Mouse (Mus musculus) limb, embryonic 15.5 days (tissue): ENCODE data around the gene Trappc12. TPM values are rescaled to one million over a fixed set of nuclear protein-coding genes. Genes with fewer than 3 reads are reported as not detected.
"Not testable (repeated sequence)": the region's sequence is repeated elsewhere in the genome, so short reads cannot be mapped to it uniquely, and the experiment has no call there.

Experiments used
- ATAC-seq: fragments of 200-750 bp; cut with Nextera tagmentation; 2 replicates; pipeline ENCODE4 v1.8.0; 2017; ENCODE audit warnings: low read depth, moderate TSS enrichment; ENCODE audit not compliant: insufficient number of reproducible peaks, low FRiP score, low TSS enrichment
- H3K27ac ChIP-seq: fragments of 300-500 bp; sonication (generic); 2 replicates; pipeline ENCODE4 v1.5.1; 2015; ENCODE audit warnings: moderate library complexity, mild to moderate bottlenecking, inconsistent platforms
- H3K27me3 ChIP-seq: fragments of 300-500 bp; sonication (generic); 2 replicates; pipeline ENCODE4 v1.6.1; 2015; ENCODE audit warnings: inconsistent platforms
- H3K36me3 ChIP-seq: fragments of 300-500 bp; sonication (generic); 2 replicates; pipeline ENCODE4 v1.6.1; 2015; ENCODE audit warnings: inconsistent platforms
- H3K4me1 ChIP-seq: fragments of 300-500 bp; sonication (generic); 2 replicates; pipeline ENCODE4 v1.6.1; 2015; ENCODE audit warnings: inconsistent platforms
- H3K4me2 ChIP-seq: fragments of 300-500 bp; sonication (generic); 2 replicates; pipeline ENCODE4 v1.6.1; 2015; ENCODE audit warnings: mild to moderate bottlenecking, inconsistent platforms
- H3K4me3 ChIP-seq: fragments of 300-500 bp; sonication (generic); 2 replicates; pipeline ENCODE4 v1.5.1; 2015; ENCODE audit warnings: mild to moderate bottlenecking, inconsistent platforms
- H3K9ac ChIP-seq: fragments of 300-500 bp; sonication (generic); 2 replicates; pipeline ENCODE4 v1.6.1; 2015; ENCODE audit warnings: inconsistent platforms
- H3K9me3 ChIP-seq: fragments of 300-500 bp; sonication (generic); 2 replicates; pipeline ENCODE4 v1.6.1; 2016; ENCODE audit warnings: inconsistent platforms
- WGBS: fragments of 180-500 bp; shearing (Covaris S2); methylation state at CpG from one replicate; pipeline ENCODE4 v1.1.7; 2015; 5-methylcytosine and 5-hydroxymethylcytosine counted together
- polyA plus RNA-seq: library from polyadenylated mRNA; unstranded; fragments of >200 nt; fragmentation: Nextera tagmentation; extraction: Ambion mirVana; gene quantifications from 2 replicates; pipeline ENCODE4 v1.2.1, GENCODE M21; 2015

Gene Trappc12
- polyA plus RNA-seq, 1 experiment from 2014 or later: 37.8 TPM

DNA sequence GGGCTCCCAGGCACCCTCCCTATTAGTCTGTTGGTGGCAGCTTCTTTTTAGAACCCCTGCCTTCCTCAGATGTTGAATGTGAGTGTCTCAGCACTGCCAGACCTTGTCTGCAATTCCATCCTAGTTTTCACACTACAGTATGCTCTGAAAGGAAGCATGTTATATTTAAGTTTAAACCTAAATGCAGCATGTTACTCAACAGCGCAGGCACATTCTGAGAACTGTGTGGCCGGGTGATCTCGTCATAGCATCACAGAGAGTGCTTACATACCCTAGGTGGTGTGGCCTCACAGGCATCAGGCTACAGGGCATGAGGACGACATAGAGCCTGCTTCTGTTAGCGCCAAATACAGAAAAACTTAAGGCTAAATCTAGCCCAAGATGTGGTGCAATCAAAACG is 25.4 kb upstream of the Trappc12 start:
- no peaks in the 10 kb centered on the region for H3K27me3 ChIP-seq
- H3K9me3 ChIP-seq: no peaks in the 10 kb centered on the region
- no peak overlapping the region for H3K27ac ChIP-seq
- 85% methylated on average over 6 of the region's 6 CpGs for WGBS
- ATAC-seq: no peak
- H3K9ac ChIP-seq: no peak overlapping the region
- no peak overlapping the region for H3K4me3 ChIP-seq
- no peaks in the 10 kb centered on the region; the same call in 1 of the 2 replicates for H3K36me3 ChIP-seq
- no peaks in the 10 kb centered on the region for H3K4me1 ChIP-seq
- H3K4me2 ChIP-seq: no peak overlapping the region

DNA sequence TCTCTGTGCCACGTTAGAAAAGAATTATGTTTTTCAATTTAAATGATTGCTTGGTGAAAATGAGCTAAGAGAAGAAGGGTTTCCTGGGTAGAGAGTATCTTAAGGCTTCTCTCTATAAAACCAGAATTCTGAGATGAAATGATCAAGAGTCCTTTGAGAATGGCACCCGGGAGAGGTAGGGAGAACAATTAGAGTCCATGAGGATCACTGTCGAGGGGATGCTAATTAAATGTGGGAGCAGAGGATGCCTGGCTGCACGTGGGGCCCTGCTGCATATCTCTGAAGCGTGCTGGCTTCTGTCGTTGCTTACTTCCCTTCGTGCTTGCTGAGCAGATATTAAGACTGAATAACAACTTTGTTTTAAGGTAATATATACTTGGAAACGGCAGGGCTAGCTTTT is 24.8 kb upstream of the Trappc12 start:
- WGBS: 48% methylated on average over 8 of the region's 8 CpGs
- H3K4me3 ChIP-seq: no peak overlapping the region
- H3K27ac ChIP-seq: no peak overlapping the region
- no peaks in the 10 kb centered on the region for H3K27me3 ChIP-seq
- H3K4me2 ChIP-seq: no peak overlapping the region
- H3K9me3 ChIP-seq: no peaks in the 10 kb centered on the region
- no peaks in the 10 kb centered on the region for H3K4me1 ChIP-seq
- ATAC-seq: no peak
- no peaks in the 10 kb centered on the region; the same call in 1 of the 2 replicates for H3K36me3 ChIP-seq
- H3K9ac ChIP-seq: no peak overlapping the region

DNA sequence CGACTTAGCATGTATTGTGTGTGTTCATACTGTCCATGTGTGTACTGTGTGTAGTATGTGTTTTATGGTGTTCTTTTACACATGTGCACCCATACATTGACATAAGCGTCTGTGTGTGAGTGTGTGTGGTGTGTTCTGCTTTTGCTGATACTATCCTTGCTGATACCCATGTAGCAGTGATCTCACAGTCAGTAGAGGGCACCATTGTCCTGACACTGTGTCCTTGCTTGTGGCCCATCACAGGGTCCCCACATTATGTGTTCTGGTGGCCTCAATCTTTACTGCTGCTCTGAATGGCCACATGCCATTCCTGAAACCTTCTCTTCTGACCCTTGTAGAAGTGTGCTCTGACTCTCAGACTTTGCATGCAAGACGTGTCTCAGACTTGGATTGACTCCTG is 23.5 kb upstream of the Trappc12 start:
- Histone ChIP-seq H3K4me3 (no peak overlapping the region), H3K27me3 (no peaks in the 10 kb centered on the region)

DNA sequence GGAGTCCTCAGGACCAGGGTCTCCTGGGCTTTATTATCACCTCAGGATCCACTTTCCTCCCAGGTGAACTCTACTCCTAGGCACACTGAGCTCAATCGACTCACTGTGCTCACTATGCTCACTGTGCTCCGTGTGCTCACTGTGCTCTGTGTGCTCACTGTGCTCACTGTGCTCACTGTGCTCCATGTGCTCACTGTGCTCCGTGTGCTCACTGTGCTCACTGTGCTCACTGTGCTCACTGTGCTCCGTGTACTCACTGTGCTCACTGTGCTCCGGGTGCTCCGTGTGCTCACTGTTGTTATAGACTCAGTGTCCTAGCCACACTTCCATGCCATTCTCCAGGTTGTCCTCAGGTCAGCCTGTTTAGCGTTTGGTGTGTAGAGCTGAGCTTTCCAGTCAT is 19.7 kb upstream of the Trappc12 start:
- Histone ChIP-seq H3K27ac (no peak overlapping the region), H3K36me3 (peaks cover 5% of the 10 kb centered on the region; the same call in 1 of the 2 replicates), H3K27me3 (no peaks in the 10 kb centered on the region), H3K4me1 (no peaks in the 10 kb centered on the region), H3K4me2 (no peak overlapping the region), H3K9ac (no peak overlapping the region), H3K9me3 (no peaks in the 10 kb centered on the region), H3K4me3 (no peak overlapping the region)
- 90% methylated on average over 7 of the region's 7 CpGs for WGBS
- ATAC-seq: no peak

More for the DNA sequence above, 23.5 kb upstream of the Trappc12 start:
- no peak overlapping the region for H3K27ac ChIP-seq
- no peaks in the 10 kb centered on the region for H3K9me3 ChIP-seq
- H3K4me1 ChIP-seq: no peaks in the 10 kb centered on the region
- no peak overlapping the region for H3K9ac ChIP-seq
- no peak overlapping the region for H3K4me2 ChIP-seq
- H3K36me3 ChIP-seq: no peaks in the 10 kb centered on the region; the same call in 1 of the 2 replicates
- no peak for ATAC-seq
- WGBS: 69% methylated on average over 3 of the region's 3 CpGs

DNA sequence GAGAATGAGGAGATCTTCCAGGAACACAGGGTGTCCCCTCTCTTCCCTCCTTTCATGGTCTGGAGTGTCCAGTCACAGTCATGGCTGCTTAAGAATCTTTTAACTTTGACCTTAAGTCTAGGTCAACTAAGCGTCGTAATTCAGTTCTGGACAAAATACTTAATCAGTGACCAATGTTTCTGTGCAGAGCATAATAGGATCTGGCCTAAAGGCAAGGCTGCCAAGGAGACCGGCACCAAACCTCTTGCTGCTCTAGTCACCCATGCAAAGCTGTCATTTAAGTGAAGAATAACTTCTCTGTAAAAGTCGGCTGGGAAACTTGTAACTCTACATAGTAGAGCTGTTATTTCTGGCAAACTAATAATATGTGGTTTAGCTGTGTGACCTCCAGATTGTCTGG is 5.7 kb upstream of the Trappc12 start:
- H3K36me3 ChIP-seq: no peaks in the 10 kb centered on the region
- H3K9me3 ChIP-seq: no peaks in the 10 kb centered on the region
- H3K4me2 ChIP-seq: no peak overlapping the region
- no peaks in the 10 kb centered on the region for H3K27me3 ChIP-seq
- ATAC-seq: no peak
- WGBS: 76% methylated on average over 4 of the region's 4 CpGs
- H3K4me1 ChIP-seq: peaks cover 12% of the 10 kb centered on the region
- no peak overlapping the region for H3K9ac ChIP-seq
- no peak overlapping the region for H3K27ac ChIP-seq
- H3K4me3 ChIP-seq: no peak overlapping the region

DNA sequence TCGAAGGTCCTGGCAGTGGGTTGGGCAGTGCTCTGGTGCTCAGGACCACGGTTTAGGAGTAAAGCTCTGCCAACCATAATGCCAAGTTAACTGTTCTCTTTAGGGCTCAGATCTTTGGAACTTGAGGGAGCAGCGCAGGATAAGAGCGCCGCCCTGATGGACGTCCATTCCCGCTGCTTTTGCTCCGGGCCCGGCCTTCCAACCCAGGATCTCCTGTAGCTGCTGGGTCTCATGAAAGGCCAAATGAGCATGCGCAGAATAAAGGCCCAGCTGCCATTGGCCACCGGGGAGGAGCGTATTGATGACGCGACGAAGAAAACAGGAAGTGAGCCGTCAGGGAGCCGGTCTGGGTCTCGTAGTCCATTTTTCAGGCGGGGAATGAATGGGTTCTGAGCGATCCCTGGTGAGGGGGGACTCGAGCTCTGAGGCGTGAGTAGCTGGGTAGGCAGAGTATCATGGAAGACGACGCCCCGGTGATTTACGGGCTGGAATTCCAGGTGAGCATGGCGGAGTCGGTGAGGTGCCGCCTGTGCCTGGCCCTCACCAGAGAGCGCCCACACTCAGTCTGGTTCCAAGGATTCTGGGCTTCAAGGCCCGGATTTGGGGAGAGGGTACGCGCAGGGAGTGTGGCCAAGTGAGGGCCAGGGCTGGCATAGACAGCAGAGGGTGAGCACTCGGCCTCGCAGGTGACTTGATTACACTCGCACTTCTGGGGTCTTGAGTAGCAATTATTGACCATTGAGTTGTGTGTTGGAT is 1.4 kb upstream of the Trappc12 start, which contains the start of gene Eipr1:
Eipr1 (plus strand) TSS at position 296 of the 756 bp plus-strand sequence.
- peak; percentile 83 for ATAC-seq
- peak within 1 kb of the TSS; percentile 62 for H3K27ac ChIP-seq
- no peaks in the 10 kb centered on the region for H3K27me3 ChIP-seq
- WGBS: 3% methylated on average over 36 of the region's 36 CpGs
- H3K36me3 ChIP-seq: peaks cover 6% of the 10 kb centered on the region
- H3K9ac ChIP-seq: peak within 1 kb of the TSS; percentile 68
- peak within 1 kb of the TSS; percentile 85 for H3K4me3 ChIP-seq
- peak within 1 kb of the TSS; percentile 83 for H3K4me2 ChIP-seq
- H3K4me1 ChIP-seq: peaks cover 19% of the 10 kb centered on the region
- H3K9me3 ChIP-seq: no peaks in the 10 kb centered on the region

DNA sequence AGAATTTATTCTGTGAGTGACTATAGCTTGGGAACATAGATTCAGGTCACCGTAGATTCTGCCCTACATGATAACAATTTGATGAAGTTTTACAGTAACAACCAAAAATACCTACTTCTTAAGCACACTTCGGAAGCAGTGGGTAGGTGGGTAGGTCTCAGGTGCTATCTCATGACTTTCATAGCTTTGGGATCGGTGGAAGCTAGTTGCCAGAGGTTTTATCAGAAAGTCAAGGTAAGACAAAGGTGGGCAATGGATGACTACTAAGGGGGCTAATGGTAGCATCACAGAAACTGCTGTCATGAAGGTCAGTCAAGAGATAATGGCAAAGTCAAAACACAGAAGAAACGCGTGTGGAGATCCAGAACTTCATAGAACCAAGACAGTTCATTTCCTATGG is 604 bp upstream of the Trappc12 start:
- H3K27me3 ChIP-seq: no peaks in the 10 kb centered on the region
- no peak overlapping the region for H3K9ac ChIP-seq
- H3K4me1 ChIP-seq: peaks cover 19% of the 10 kb centered on the region
- H3K9me3 ChIP-seq: no peaks in the 10 kb centered on the region
- no peak overlapping the region for H3K27ac ChIP-seq
- no peak overlapping the region for H3K4me2 ChIP-seq
- H3K36me3 ChIP-seq: peaks cover 14% of the 10 kb centered on the region
- WGBS: 92% methylated on average over 5 of the region's 5 CpGs
- ATAC-seq: no peak
- peak overlapping the region; percentile 69; the same call in 1 of the 2 replicates for H3K4me3 ChIP-seq

DNA sequence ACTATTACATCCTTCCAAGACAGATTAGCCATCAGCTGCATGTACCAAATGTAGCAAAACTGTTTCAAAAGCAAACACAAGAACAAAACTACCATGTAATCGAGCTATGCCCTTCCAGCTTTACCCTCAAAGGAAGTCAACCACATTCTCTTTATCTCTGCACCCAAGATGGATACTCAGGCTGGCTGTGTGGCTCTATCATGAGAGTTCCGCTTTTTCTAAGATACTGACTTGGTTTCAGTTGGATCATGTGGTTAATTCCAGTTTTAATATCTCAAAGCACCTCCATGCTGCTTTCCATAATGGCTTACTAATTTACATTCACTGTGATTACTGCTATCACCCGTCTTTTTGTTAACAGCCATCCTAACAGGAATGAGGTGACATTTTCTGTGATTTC is 6.9 kb downstream of the Trappc12 start:
- WGBS: 84% methylated on average over 3 of the region's 3 CpGs
- no peak for ATAC-seq
- Histone ChIP-seq H3K27me3 (no peaks in the 10 kb centered on the region), H3K9ac (no peak overlapping the region), H3K4me3 (no peak overlapping the region), H3K9me3 (no peaks in the 10 kb centered on the region), H3K4me2 (no peak overlapping the region), H3K36me3 (peaks cover 43% of the 10 kb centered on the region), H3K4me1 (no peaks in the 10 kb centered on the region), H3K27ac (no peak overlapping the region)

DNA sequence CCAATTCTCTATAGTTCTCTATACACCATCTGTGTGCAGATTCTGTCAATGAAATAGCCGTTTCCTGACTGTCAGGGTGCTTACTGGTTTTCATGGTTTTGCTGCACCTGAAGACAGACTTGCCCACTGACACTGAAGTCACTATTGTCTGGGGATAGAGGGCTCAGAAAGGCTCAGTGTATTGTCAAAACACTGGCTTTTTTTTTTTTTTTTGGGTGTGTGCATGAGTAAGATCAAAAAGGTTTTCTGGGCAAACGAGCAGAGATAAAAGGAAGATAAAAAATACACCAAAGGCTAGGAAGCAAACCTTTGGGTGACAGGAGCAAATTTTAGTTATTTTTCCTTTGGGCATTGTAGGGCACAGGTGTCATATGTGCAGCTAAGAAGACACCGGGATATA is 15.0 kb downstream of the Trappc12 start:
- no peak overlapping the region for H3K27ac ChIP-seq
- no peak for ATAC-seq
- 87% methylated on average over 3 of the region's 3 CpGs for WGBS
- H3K4me3 ChIP-seq: no peak overlapping the region
- H3K9ac ChIP-seq: no peak overlapping the region
- H3K4me1 ChIP-seq: no peaks in the 10 kb centered on the region
- H3K36me3 ChIP-seq: peaks cover 70% of the 10 kb centered on the region
- H3K27me3 ChIP-seq: no peaks in the 10 kb centered on the region
- H3K4me2 ChIP-seq: no peak overlapping the region
- H3K9me3 ChIP-seq: no peaks in the 10 kb centered on the region

DNA sequence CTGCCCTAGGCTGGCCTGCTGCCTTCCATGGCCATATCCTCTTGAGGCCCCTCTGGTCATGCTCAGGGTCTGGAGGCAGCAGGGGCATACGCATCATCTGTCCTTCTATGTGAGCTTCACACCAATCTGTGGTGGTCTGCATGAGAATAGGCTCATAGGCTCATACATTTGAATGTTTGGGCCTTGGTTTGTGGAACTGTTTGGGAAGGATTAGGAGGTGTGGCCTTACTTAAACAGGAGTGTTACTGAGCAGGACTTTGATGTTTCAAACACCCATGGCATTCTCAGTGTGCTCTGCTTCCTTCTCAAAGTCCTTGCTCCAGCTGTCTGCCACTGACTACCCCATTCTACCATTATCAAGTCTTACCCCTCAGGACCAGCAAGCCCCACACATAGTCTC is 16.0 kb downstream of the Trappc12 start:
- Histone ChIP-seq H3K9me3 (no peaks in the 10 kb centered on the region), H3K4me3 (no peak overlapping the region), H3K27me3 (no peaks in the 10 kb centered on the region), H3K4me2 (no peak overlapping the region), H3K36me3 (peaks cover 77% of the 10 kb centered on the region), H3K9ac (no peak overlapping the region), H3K4me1 (no peaks in the 10 kb centered on the region), H3K27ac (no peak overlapping the region)
- ATAC-seq: no peak
- WGBS: 97% methylated on average over 1 of the region's 1 CpGs

DNA sequence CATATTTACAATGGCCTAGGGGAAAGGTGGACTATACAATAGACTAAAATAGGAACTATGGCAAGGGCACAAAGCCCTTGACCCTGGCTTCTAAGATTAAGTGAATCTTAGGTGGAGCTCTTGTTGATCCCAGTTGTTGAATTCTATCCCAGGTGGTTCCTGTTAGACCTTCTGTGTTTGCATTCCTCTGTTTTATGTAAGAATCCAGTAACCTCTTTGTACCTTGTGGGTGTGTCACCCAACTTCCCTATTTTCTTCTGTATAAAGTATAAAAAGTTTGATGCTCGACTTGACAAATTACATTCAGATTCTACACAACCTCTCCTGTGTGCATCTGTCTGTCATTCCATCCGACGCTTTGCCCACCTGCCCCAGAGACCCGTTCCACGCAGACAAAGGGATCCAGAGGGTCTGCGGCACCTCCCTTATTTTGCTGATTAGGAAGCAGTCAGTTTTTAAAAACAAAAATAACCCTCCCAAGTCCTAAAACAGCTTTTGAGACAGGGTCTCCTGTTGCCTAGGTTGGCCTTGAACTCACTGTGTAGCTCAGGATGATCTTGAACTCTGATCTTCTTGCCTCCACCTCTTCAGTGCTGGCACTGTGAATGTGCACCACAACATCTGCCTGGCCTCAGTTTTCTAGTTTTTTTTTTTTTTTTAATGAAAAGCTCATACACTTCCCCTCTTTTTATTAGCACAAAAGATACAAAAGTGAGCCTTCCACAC is 16.6 kb downstream of the Trappc12 start:
- not testable (repeated sequence) for H3K27ac ChIP-seq, H3K4me3 ChIP-seq, H3K4me2 ChIP-seq, H3K4me1 ChIP-seq, ATAC-seq, H3K9me3 ChIP-seq, H3K27me3 ChIP-seq, H3K9ac ChIP-seq
- H3K36me3 ChIP-seq: peaks cover 81% of the 10 kb centered on the region
- 98% methylated on average over 6 of the region's 6 CpGs for WGBS

DNA sequence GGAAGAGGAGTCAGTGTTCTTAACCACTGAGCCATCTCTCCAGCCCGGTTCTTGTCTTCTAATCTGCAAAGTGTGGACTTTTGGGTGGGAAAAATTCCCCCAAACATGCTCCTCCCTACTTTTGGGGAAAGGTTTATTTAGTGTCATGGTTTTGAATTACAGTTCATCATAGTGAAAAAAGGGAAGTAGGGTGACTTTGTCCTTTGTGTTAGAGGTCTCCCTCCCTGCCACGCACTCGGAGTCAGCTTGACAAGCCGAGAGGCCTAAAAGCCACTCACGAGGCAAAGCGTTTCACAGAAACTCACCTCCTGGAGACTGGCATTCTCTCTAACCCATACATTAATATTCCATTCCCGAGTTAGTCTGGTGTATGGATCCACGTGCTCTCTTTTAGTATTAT is 17.6 kb downstream of the Trappc12 start:
- no peak overlapping the region for H3K4me3 ChIP-seq
- 93% methylated on average over 8 of the region's 8 CpGs for WGBS
- no peaks in the 10 kb centered on the region for H3K27me3 ChIP-seq
- H3K4me2 ChIP-seq: no peak overlapping the region
- H3K4me1 ChIP-seq: no peaks in the 10 kb centered on the region
- H3K27ac ChIP-seq: no peak overlapping the region
- peaks cover 72% of the 10 kb centered on the region for H3K36me3 ChIP-seq
- H3K9me3 ChIP-seq: no peaks in the 10 kb centered on the region
- no peak for ATAC-seq
- no peak overlapping the region for H3K9ac ChIP-seq
